Mouse (Mus musculus): ENCODE data around the gene Prl5a1. TPM values are rescaled to one million over a fixed set of nuclear protein-coding genes. Genes with fewer than 3 reads are reported as not detected.

The Prl5a1 gene
- polyA plus RNA-seq (2017; shearing (Covaris generic)), result not detected

DNA sequence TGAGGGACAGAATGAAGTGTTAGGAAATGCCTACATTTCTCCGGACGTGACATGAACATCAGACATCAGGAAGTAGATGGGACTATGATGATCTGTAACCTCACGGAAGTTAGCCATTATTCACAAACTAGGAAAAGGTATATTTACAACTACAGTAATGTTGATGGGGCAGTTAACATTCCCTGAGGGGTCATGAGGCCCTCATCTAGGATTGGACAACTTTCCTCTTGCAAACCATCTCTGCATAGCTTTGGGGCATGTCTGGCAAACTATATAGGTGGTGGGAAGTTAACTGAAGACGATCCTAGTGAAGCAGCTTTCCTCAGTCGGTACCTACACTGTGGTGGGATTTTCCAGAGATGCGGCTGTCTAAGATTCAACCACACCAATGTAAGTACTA is at the start of gene Prl5a1:
Gene Prl5a1, plus strand, starts transcription at position 301 of the 400 bp plus-strand sequence.

Other genes starting within 250 kb of the Prl5a1 start
- not detected for gene Prl4a1, start 126.3 kb upstream of the Prl5a1 start, polyA plus RNA-seq (2017; shearing (Covaris generic))
- gene Gm11361, start 115.0 kb downstream of the Prl5a1 start, polyA plus RNA-seq (2017; shearing (Covaris generic)), result 1.2 TPM

All from activated CD4-positive, CD25-positive, alpha-beta regulatory T cell, adult 9 weeks (primary cell).